Mouse (Mus musculus): ENCODE data around the gene Iqschfp. TPM values are rescaled to one million over a fixed set of nuclear protein-coding genes. Genes with fewer than 3 reads are reported as not detected.

Gene Iqschfp
- polyA plus RNA-seq, 1 experiment from 2014 or later = not detected

DNA sequence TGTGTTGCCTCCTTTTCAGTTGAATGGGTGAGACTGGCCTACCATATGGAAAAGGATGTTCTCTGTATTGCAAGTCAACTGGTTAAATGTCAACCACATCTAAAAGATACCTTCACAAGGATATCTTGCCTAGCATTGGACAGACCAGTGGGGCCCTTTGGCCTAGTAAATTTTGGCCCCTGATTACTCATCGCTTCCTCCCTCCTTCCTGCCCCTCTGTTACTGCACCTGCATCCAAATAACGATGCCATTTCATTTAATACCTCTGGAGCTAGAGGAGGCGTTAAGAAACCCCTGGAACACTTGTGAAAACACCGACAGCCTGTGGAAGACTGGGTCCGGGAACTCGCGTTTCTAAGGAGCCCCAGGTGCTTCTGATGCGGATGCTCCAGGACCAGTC is 626.0 kb downstream of the Iqschfp start:
- no peaks in the 10 kb centered on the region for H3K27me3 ChIP-seq (ENCODE audit: insufficient read depth, low read length)
- WGBS (ENCODE audit: insufficient replicate concordance) = 82% methylated on average over 8 of the region's 8 CpGs
- no peak overlapping the region for H3K27ac ChIP-seq (ENCODE audit: low read depth)
- no peak overlapping the region for H3K4me2 ChIP-seq (ENCODE audit: low read depth, low read length)
- H3K9me3 ChIP-seq (ENCODE audit: low read length) = no peaks in the 10 kb centered on the region
- H3K4me3 ChIP-seq (ENCODE audit: low read depth, low read length) = no peak overlapping the region
- no peaks in the 10 kb centered on the region for H3K36me3 ChIP-seq (replicated peaks; ENCODE audit: insufficient read depth, low read length)
- no peaks in the 10 kb centered on the region for H3K4me1 ChIP-seq (ENCODE audit: insufficient read depth)
- H3K9ac ChIP-seq (replicated peaks) = no peak overlapping the region
- DNase-seq (no peak), ATAC-seq (no peak)
- TF ChIP-seq EP300 (IDR thresholded peaks at IDR 0.05; ENCODE audit: low read depth) = no peak
- no peak for TF ChIP-seq CTCF (IDR thresholded peaks at IDR 0.05; ENCODE audit: low read depth)

DNA sequence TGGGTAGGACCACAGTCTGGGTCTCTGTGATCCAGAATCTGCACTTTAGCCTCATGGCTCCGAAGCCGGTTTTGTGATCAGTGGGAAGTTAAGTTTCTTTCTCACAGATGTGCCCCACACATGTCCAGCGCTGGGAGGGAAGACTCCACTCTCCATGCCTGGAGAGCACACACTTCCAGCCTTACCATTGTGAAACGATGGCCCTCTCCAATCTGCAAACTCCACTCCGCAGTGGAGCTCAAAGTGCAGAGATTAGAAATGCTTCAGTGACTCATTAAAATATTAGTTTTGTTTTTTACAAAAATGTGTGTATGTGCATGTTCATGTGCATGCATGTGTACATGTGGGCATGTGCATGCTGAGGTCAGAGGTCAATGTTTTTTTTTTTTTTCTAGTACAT is 626.6 kb downstream of the Iqschfp start:
- H3K27me3 ChIP-seq (ENCODE audit: insufficient read depth, low read length) = no peaks in the 10 kb centered on the region
- H3K27ac ChIP-seq (ENCODE audit: low read depth) = no peak overlapping the region
- TF ChIP-seq CTCF (IDR thresholded peaks at IDR 0.05; ENCODE audit: low read depth) (no peak), EP300 (IDR thresholded peaks at IDR 0.05; ENCODE audit: low read depth) (no peak)
- DNase-seq (no peak), ATAC-seq (no peak)
- no peak overlapping the region for H3K4me3 ChIP-seq (ENCODE audit: low read depth, low read length)
- H3K4me2 ChIP-seq (ENCODE audit: low read depth, low read length) = no peak overlapping the region
- no peak overlapping the region for H3K9ac ChIP-seq (replicated peaks)
- no peaks in the 10 kb centered on the region for H3K4me1 ChIP-seq (ENCODE audit: insufficient read depth)
- H3K9me3 ChIP-seq (ENCODE audit: low read length) = no peaks in the 10 kb centered on the region
- H3K36me3 ChIP-seq (replicated peaks; ENCODE audit: insufficient read depth, low read length) = no peaks in the 10 kb centered on the region
- WGBS (ENCODE audit: insufficient replicate concordance) = 84% methylated on average over 5 of the region's 5 CpGs

DNA sequence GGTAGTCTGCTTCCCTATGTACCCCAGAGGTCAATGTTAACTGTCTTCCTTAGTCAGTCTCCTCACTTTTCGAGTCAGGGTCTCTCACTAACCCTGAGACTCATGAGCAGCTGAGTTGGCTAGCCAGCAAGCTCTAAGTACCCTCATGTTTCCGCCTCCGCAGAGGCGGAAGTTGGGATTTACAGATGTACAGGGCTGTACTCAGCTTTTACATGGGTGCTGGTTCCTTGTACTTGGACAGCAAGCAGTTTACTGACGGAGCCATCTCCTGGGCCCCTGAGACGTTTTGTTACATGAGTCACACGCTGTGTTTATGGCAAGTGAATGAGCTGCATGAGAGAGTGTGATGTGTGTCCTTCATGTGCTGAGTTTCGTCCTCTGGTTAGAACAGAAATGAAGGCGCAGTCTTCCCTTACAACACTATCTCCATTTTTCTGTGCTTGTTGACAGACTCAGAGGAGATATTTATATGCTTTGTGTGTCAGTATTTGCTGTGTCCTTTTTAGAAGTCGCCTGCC is 633.4 kb downstream of the Iqschfp start:
- no peak overlapping the region for H3K27ac ChIP-seq (ENCODE audit: low read depth)
- no peak overlapping the region for H3K4me2 ChIP-seq (ENCODE audit: low read depth, low read length)
- ATAC-seq (no peak), DNase-seq (no peak)
- no peaks in the 10 kb centered on the region for H3K36me3 ChIP-seq (replicated peaks; ENCODE audit: insufficient read depth, low read length)
- no peak overlapping the region for H3K4me3 ChIP-seq (ENCODE audit: low read depth, low read length)
- H3K4me1 ChIP-seq (ENCODE audit: insufficient read depth) = no peaks in the 10 kb centered on the region
- TF ChIP-seq EP300 (IDR thresholded peaks at IDR 0.05; ENCODE audit: low read depth) (no peak), CTCF (IDR thresholded peaks at IDR 0.05; ENCODE audit: low read depth) (no peak)
- no peaks in the 10 kb centered on the region for H3K27me3 ChIP-seq (ENCODE audit: insufficient read depth, low read length)
- 80% methylated on average over 10 of the region's 10 CpGs for WGBS (ENCODE audit: insufficient replicate concordance)
- no peak overlapping the region for H3K9ac ChIP-seq (replicated peaks)
- no peaks in the 10 kb centered on the region for H3K9me3 ChIP-seq (ENCODE audit: low read length)

DNA sequence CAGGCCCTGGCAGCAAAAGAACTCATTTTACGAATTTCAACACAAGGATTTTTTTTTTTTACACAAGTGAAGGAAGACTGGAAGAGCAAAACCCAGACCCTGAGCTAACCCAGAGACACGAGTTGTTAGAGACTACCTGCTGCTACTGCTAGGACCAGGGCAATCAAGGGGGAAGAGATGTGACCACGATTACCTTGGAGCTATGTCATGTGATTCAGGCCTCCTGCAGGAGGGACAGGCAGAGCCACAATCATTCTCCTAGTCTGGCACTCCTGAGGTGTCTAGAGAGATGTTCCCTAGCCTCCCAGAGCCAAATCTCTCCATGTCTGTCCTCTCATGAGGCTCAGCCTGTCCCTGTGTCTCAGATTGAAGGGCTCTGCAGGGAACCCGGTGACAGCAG is 634.4 kb downstream of the Iqschfp start:
- Histone ChIP-seq H3K27ac (ENCODE audit: low read depth) (no peak overlapping the region), H3K36me3 (replicated peaks; ENCODE audit: insufficient read depth, low read length) (no peaks in the 10 kb centered on the region)

DNA sequence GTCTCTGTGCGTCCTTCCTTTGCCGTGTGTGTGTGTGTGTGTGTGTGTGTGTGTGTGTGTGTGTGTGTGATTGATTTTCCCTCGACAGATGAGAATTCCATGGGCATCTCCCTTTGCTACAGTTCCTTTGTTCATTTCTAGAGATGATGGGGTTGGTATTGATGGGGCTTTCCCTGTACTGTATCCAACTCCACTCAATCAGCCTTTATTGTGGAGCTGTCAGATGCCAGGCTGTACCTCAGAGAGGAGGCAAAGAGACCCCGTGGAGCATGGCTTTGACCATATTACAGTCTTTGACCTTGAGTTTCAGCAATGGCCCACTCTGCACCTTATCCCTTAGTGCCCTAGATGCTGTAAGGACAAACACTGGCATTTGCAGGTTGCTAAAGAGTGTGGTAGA is 635.1 kb downstream of the Iqschfp start:
- Histone ChIP-seq H3K4me2 (ENCODE audit: low read depth, low read length) (no peak overlapping the region), H3K36me3 (replicated peaks; ENCODE audit: insufficient read depth, low read length) (no peaks in the 10 kb centered on the region), H3K9ac (replicated peaks) (no peak overlapping the region), H3K4me1 (ENCODE audit: insufficient read depth) (no peaks in the 10 kb centered on the region), H3K4me3 (ENCODE audit: low read depth, low read length) (no peak overlapping the region), H3K27me3 (ENCODE audit: insufficient read depth, low read length) (no peaks in the 10 kb centered on the region), H3K9me3 (ENCODE audit: low read length) (no peaks in the 10 kb centered on the region), H3K27ac (ENCODE audit: low read depth) (no peak overlapping the region)
- TF ChIP-seq EP300 (IDR thresholded peaks at IDR 0.05; ENCODE audit: low read depth) = no peak
- TF ChIP-seq CTCF (IDR thresholded peaks at IDR 0.05; ENCODE audit: low read depth) = no peak
- no peak for DNase-seq
- ATAC-seq = no peak
- WGBS (ENCODE audit: insufficient replicate concordance) = 68% methylated on average over 4 of the region's 4 CpGs

More for the DNA sequence above, 634.4 kb downstream of the Iqschfp start:
- WGBS (ENCODE audit: insufficient replicate concordance) = 49% methylated on average over 4 of the region's 4 CpGs
- no peaks in the 10 kb centered on the region for H3K9me3 ChIP-seq (ENCODE audit: low read length)
- H3K4me2 ChIP-seq (ENCODE audit: low read depth, low read length) = no peak overlapping the region
- H3K9ac ChIP-seq (replicated peaks) = no peak overlapping the region
- ATAC-seq = no peak
- no peaks in the 10 kb centered on the region for H3K27me3 ChIP-seq (ENCODE audit: insufficient read depth, low read length)
- no peak overlapping the region for H3K4me3 ChIP-seq (ENCODE audit: low read depth, low read length)
- DNase-seq = no peak
- TF ChIP-seq CTCF (IDR thresholded peaks at IDR 0.05; ENCODE audit: low read depth) (no peak), EP300 (IDR thresholded peaks at IDR 0.05; ENCODE audit: low read depth) (no peak)
- no peaks in the 10 kb centered on the region for H3K4me1 ChIP-seq (ENCODE audit: insufficient read depth)

DNA sequence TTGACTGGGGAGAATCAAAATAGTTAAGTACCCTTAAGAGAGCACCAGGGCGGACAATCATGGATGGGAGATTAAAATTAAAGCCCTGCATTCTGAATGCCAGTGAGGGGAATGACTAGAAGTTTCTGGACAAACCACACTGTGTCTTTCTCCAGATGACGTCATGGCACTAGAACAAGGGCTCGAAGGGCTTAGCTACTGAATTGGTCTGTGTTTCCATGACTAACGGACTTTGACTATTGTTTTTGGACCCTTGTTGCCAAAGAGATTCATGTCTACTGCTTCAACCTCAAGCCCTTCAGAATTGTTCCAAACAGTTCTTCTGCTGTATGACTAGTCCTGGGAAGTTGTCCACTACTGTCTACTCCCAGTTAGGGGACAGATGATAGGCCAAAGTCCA is 639.9 kb downstream of the Iqschfp start:
- Histone ChIP-seq H3K27me3 (ENCODE audit: insufficient read depth, low read length) (no peaks in the 10 kb centered on the region), H3K4me2 (ENCODE audit: low read depth, low read length) (no peak overlapping the region), H3K36me3 (replicated peaks; ENCODE audit: insufficient read depth, low read length) (no peaks in the 10 kb centered on the region), H3K9me3 (ENCODE audit: low read length) (no peaks in the 10 kb centered on the region), H3K4me3 (ENCODE audit: low read depth, low read length) (no peak overlapping the region), H3K27ac (ENCODE audit: low read depth) (no peak overlapping the region), H3K9ac (replicated peaks) (no peak overlapping the region), H3K4me1 (ENCODE audit: insufficient read depth) (no peaks in the 10 kb centered on the region)
- ATAC-seq = no peak
- TF ChIP-seq EP300 (IDR thresholded peaks at IDR 0.05; ENCODE audit: low read depth) (no peak), CTCF (IDR thresholded peaks at IDR 0.05; ENCODE audit: low read depth) (no peak)
- WGBS (ENCODE audit: insufficient replicate concordance) = 82% methylated on average over 4 of the region's 4 CpGs
- no peak for DNase-seq

DNA sequence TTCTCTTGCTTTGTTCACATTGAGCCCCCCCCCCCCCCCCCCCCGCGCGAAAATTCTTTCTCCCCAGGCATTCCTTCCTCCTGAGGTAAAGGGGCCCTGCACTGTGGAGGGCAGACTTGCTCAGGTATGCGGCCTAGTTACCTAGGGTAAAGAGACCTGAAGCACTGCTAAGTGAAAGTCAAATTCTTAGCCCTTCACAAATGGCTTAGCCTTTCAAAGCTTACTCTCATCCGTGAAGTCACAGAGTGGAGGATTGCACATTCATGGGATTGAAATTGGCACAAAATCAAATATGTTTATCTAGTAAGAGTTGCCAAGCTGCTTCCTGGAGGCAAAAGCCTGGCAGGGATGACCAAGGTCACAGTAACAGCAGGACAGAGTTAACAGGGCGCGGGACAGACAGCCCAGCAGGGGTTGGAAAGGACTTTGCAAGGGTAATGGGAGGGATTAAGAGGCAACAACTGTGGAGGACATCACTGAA is 642.6 kb downstream of the Iqschfp start:
- Histone ChIP-seq H3K9ac (replicated peaks) (no peak overlapping the region), H3K4me1 (ENCODE audit: insufficient read depth) (no peaks in the 10 kb centered on the region), H3K27me3 (ENCODE audit: insufficient read depth, low read length) (no peaks in the 10 kb centered on the region), H3K9me3 (ENCODE audit: low read length) (no peaks in the 10 kb centered on the region), H3K4me2 (ENCODE audit: low read depth, low read length) (no peak overlapping the region), H3K36me3 (replicated peaks; ENCODE audit: insufficient read depth, low read length) (no peaks in the 10 kb centered on the region), H3K27ac (ENCODE audit: low read depth) (no peak overlapping the region), H3K4me3 (ENCODE audit: low read depth, low read length) (no peak overlapping the region)
- 33% methylated on average over 6 of the region's 7 CpGs for WGBS (ENCODE audit: insufficient replicate concordance)
- ATAC-seq (no peak), DNase-seq (no peak)
- TF ChIP-seq EP300 (IDR thresholded peaks at IDR 0.05; ENCODE audit: low read depth) = no peak
- TF ChIP-seq CTCF (IDR thresholded peaks at IDR 0.05; ENCODE audit: low read depth) = no peak

Measured in liver, postnatal 0 days (tissue).